Mouse (Mus musculus): ENCODE results near the gene Kansl1.

DNA sequence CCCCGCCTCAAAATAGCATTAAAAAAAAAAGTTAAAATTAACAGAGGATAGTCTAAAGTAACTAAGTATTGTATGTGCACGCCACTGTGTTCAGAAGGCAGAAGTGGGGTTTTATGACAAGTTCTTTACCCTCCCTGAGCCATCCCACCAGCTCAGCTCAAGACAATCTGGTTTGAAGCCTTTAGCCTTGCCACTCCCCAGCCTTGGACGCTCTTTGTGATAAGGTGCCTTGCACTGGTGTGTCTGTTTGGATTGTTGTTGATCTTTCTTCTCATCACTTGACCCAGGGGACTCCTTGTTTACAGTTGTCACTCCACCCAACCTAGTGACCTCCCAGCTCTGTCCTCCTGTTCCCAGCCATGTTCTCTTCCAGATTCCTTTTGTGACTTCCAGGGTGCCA, 151.0 kb downstream of the Kansl1 start:
- TF ChIP-seq ZNF384 (IDR thresholded peaks at IDR 0.05; ENCODE audit: low read depth, low read length) = no peak
- TF ChIP-seq MAFK (IDR thresholded peaks at IDR 0.05; ENCODE audit: insufficient read depth, low read depth, low read length) = no peak
- no peak for TF ChIP-seq HCFC1 (IDR thresholded peaks at IDR 0.05; ENCODE audit: borderline replicate concordance, insufficient read depth, low read length)
- TF ChIP-seq ZC3H11A (IDR thresholded peaks at IDR 0.05; ENCODE audit: borderline replicate concordance, low read depth, low read length) = no peak
- TF ChIP-seq CHD2 (IDR thresholded peaks at IDR 0.05; ENCODE audit: low read depth, low read length) = no peak
